Mouse (Mus musculus) fat pad, adult 2 months (tissue): ENCODE data around the gene Tcf3.

Experiments
- DNase-seq: peaks from one replicate; pipeline ENCODE4 v3.0.0-alpha.2; 2011; ENCODE audit warnings: low read depth, low spot score; ENCODE audit errors: extremely low read depth

Gene Tcf3

DNA sequence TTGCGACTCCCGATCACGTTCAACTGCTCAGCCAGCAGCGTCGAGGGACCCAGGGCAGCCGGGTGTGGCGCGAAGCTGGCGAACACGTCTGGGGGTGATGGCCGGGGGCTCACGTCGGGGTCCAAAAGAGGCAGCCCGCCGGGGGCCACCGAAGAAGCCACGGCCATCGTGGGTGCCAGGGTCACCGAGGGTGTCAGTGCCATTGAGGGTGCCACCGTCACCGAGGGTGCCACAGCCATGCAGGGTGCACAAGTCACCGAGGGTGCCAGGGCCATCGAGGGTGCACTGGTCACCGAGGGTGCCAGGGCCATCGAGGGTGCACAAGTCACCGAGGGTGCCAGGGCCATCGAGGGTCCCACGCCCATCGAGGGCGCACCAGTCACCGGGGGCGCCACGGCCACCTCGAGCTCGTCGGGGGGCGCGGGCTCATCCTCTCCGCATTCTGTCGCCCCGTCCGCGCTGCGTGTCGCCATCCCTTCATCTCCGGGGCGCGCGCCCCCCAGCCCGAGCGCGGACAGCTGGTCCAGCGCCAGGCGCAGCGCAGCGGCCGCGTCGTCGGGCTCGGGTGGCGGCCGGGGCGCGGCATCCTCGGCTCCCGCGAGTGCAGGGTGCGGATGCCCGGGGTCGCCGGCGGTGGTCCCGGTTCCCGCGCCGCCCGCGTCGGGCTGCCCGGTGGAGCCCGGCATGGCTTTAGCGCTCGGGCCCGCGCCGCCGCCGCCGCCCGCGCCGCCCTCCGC is 46.5 kb downstream of the Tcf3 start:
- DNase-seq, result no peak

DNA sequence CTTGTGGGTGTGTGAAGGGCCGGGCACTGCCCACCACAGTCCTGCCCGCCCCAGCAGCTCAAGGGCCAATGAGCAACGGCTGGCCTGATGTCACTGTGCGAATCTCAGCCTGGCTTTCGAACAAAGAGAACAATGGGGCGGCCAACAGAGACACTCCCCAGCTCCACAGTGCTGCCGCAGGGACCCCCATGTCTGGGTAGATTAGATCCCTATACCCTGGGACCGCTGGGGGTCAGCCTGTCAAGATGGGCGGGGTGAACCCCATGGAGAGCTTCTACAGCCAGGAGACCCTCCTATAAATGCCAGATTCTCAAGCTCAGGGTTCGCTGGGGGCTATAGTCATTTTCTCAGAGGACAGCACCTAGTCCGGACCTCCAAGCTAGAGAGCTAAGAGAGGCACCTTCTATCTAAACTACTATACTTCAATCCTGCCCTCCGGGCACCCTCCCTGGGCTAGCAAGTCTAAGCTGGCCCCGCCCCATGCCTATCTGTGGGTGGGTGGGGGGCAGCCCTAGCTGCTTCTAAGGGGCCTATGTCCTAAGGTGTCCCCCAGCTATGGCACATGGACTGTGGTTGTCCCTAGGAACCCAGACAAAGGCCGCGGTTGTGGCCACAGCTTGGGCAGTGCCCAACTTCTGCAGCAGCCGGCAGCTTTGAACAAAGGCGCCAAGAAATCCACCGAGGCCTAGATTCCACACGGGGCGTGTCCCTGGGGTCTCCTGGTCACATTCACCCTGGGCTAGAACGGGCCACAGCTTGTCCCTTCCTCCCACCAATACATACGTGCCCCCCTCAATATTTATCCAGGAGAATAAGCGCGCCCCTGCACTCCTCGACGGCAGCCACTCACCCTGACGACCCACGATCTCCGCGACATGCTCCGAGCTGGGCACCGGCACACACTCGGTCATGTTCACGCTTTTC is 47.4 kb downstream of the Tcf3 start:
- DNase-seq, result no peak

DNA sequence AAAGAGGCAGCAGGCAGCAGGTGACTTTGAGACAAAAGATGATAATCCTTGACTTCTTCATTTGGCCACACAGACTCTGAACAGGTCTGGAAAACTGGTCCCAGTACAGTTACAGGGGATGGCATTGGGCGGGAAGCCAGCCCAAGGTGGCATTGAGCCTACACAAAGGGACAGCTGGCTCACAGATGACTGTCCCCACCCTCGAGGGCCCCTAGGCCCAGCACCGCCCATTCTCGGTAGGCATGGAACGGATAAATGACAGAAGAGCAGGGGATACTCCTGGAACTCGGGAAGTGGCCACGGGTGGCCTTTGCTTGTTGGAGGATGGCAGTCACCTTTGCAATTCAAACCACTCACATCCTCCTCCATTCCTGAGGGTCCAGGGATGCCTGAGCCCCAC is 48.1 kb downstream of the Tcf3 start:
- DNase-seq, result no peak

DNA sequence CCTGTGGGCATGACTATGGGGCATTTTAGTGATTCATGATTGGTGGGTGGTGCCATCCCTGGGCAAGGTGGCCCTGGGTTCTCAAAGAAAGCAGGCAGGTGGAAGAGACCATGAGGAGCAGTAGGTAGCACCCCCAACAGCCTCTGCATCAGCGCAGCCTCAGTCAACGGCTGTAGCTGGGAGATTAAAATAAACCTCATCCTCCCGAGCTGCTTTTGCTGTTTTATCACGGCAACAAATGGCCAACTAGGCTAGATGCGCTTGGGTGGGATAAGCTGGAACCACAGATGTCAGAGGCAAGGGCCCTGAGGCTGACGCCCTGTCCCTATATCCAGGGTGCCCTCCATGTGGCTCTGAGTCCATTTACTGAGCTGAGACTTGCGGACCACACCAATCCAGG is 48.7 kb downstream of the Tcf3 start:
- no peak for DNase-seq

DNA sequence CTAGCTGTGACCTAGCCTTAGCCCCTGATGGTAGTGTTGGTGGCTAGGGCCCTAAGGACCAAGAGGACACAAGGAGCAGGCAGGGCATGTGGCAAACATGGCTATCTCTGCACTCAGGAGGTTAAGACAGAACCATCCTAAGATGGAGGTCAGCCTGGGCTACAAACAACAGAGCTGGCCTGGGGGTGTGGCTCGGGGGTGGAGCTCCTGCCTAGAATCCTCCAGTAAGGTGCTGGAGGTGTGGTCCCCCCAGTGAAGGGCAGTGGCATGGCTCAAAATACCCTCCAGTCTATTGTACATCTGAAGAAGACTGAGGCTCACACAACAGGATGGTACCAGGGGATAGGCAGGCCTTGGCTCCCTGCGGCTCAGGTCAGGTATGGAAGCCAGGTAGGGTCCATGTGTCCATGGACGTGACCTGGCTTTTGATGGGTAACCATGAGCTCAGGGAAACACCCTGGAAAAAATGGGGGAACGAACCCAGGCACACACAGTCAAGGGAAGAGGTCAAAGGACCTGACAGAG is 49.3 kb downstream of the Tcf3 start:
- DNase-seq, result no peak

DNA sequence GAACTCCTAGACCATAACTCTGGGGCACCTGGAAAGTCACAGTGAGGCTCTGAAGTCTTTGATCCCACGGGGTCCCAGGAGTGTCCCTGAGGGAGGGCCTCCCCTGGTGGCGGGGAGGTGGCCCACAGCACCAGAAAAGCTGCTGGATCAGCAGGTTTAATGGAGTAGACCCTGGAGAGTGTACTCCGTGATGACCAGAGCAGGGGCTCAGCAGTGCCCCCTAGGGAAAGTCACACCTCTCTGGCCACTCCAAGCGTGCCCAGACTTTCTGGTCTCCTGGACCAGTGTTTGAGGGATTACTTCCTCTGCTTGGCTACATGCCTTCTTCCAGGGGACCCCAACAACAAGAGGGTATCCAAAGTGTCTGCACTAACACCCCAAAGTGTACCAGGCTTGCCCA is 50.0 kb downstream of the Tcf3 start:
- no peak for DNase-seq

DNA sequence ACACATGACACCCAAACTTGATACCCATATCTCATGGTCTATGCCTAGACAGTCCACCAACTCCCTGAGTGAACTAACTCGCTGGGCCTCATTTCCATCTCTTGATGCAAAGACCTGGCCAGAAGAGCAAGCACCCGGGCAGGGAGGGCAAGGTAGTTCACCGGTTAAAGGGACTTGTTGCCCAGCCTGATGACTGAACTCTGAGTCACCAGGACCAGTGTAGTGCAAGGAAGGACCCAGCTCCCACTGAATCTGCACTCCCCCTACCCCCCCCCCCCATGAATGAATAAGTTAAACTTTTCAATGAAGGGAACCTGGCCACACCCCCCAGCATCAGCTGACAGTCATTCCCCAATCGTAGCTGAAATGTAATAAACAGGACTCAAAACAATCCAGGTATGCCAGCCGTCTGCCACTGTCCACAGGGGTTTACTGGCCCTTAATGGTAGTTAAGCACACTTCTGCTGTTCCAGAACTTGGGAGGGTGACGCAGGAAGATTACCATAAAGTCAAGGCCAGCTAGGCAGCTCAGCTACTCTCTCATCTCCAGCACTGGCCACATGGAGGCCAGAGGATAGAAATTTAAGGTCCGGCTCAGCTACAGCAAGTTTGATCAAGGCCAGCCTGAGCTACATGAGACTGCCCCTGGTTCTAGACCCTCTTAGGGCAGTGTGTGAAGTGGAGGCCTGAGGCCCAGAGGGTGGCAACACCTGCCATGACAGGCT is 50.6 kb downstream of the Tcf3 start:
- DNase-seq, result no peak

DNA sequence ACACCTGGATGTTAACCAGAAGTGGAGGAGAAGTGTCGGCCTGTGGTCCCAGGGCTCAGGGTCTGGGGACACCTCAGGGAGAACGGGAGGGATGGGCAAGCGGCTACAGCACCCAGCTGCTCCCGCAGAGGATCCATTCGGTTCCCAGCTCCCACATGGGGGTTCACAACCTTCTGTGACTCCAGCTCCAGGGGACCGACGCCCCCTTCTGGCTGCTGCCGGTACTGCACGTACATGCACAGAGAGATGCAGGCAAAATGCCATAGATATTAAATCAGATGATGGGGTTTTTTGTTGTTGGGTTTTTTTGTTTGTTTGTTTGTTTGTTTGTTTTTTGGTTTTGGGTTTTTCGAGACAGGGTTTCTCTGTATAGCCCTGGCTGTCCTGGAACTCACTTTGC is 55.7 kb downstream of the Tcf3 start:
- DNase-seq, result no peak

DNA sequence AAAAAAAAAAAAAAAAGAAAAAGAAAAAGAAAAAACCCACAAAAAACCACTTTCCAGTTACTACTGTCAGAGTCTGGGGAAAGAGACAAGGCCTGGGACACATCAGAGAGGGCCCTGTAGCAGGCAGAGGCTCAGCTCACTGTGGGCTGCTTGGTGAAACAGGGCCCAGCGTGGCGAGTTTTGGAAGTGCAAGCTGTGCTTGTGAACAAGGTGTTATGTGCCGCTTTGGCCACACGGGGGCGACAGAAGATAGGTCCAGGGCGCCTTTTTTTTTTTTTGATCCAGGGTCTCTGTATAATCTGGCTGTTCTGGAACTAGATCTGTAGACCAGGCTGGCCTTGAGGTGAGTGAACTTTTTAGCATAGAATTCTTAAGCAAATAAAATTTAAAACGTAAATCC is 57.3 kb downstream of the Tcf3 start:
- DNase-seq, result no peak

DNA sequence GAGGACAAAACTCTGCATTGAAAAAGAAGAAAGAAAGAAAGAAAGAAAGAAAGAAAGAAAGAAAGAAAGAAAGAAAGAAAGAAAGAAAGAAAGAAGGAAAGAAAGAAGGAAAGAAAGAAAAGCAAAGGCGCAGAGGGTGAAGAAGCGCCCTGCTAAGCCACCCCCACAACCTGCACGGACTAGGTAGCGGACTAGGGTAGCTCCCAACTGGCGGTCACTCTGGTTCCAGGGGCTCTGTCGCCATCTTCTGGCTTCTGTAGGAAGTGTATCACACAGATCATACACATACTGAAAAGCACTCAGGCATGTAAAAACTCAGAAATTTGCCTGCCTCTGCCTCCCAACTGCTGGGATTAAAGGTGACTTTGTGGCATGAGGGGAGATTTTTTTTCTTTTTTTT is 59.4 kb downstream of the Tcf3 start:
- DNase-seq, result no peak

DNA sequence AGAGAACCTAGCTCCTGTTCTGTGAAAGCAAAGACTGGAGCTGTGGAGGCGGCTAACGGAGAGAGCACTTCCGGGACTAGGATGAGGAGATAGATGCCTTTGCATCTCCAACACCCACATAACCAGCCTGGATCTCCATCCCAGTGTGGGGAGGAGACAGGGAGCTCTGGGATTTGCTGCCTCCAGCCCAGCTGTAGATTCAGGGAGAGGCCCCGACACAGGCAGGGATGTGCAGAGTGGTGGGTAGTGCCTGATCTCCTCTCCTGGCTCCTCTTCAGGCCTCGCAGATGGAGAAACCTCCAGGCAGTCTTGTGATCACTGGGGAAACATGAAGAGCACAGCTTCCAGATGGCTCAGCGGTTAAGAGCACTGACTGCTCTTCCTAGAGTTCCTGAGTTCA is 60.7 kb downstream of the Tcf3 start:
- DNase-seq, result no peak

DNA sequence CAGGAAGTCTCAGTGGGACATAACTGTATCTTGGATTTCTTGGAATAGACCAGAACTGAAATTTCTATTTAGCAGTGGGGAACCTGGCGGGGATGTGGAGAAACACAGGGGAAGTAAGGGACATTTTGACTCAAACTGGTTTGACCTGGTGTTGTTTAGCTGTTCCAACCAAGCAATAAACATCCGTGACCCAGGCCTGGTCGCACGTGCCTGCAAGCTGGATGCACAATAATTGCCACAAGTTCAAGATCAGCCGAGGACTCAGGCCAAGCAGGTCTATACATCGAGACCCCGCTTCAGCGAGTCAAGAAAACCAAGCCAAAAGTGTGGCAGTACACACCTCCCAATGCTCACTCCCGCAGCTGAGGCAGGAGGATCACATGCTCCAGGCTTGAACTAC is 61.5 kb downstream of the Tcf3 start:
- DNase-seq, result no peak

DNA sequence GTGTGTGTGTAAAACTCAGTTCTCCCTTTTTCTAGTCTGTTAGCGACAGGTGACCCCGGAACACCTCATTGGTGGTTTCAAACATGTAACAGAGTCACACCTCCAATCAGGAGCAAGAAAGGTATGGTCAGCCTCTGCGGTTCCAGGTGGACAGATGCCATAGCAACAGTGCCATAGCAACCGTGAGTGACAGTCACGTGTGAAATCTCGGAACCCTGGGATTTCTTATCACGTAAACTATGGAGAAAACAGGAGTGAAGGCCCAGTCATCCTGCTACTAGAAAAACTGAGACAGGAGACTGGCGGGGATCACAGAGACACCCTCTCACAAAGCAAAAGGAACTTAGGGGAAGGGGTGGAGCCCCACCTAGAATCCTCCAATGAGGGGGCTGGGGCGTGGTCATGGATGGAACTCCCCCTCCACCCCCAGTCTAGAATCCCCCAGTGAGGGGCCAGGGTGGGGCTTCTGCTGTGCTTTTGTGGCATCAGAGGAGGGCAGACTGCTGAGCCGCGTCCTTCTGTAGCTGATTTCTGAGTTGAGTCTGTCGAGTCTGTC is 62.0 kb downstream of the Tcf3 start:
- no peak for DNase-seq

DNA sequence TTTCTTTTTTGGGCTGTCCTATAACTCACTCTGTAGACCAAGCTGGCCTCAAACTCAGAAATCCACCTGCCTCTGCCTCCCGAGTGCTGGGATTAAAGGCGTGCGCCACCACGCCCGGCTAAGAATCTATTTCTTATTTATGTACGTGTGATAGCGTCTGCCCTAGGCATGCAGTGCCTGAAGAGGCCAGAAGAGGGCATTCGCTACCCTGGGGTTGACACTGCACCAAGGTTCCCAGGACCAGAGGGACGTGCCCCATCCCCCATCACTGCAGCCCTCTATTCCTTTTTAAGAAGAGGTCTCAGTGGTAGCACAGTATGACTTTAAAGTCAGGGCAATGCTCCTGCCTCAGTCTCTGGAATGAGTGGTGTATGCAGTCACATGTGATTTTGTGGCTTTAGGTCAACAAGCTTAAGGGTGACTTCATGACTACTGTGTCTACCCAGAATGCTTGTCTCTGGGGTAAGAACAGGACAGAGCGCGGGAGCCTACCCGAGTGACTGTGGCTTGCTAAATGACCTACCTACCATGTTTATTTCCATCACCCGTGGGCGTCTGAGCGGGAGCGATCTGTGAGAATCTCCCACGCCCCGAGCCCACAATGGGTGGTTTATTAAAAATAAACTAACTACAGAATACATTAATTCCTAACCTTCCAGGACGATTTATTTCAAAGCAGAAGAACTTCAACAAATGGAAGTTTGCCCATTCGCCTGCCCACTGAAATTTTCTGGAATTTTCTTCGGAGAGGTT is 63.3 kb downstream of the Tcf3 start:
- DNase-seq, result no peak

DNA sequence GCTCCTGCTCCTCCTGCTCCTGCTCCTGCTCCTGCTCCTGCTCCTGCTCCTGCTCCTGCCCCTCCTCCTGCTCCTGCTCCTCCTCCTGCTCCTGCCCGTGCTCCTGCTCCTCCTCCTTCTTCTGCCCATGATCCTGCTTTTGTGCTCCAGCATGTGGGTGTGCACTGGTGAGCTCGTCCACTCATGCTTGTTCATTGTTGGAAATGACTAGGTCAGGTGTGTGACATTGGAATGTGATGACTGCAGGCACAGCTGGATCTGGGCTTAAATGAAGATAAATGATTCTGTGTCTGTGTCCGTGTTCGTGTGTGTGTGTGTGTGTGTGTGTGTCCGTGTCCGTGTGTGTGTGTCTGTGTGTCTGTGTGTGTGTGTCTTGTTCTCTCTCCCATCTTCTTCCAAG is 65.1 kb downstream of the Tcf3 start:
- no peak for DNase-seq

DNA sequence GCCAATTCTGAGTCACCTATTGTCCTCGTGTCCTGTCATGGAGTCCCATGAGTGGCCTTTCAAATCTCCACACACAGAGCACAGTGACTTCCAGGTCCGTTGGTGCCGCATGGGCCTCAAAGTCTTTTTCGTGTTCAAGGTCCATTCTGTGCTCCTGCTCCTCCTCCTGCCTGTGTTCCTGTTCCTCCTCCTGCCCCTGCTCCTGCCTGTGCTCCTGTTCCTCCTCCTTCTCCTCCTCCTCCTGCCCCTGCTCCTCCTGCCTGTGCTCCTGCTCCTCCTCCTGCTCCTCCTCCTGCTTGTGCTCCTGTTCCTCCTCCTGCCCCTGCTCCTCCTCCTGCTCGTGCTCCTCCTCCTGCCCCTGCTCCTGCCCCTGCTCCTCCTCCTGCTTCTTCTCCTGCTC is 65.5 kb downstream of the Tcf3 start:
- DNase-seq, result no peak

DNA sequence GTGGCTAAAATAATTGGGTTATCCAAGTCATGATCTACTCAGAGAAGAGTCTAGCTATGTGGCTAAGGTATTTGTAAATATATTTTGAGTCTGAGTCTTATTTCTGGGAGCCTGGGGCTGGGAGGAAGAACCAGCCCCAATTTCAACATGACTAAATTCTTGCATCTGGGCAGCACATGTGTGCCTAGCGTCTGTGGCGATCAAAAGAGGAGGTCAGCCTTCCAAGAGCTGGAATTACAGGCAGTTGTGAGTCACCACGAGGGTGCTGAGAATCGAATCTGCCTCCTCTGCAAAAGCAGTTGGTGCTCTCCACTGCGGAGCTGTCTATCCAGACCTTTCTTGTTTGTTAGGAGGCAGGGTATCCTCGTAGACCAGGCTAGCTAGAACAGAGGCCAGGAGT is 67.7 kb downstream of the Tcf3 start:
- no peak for DNase-seq

DNA sequence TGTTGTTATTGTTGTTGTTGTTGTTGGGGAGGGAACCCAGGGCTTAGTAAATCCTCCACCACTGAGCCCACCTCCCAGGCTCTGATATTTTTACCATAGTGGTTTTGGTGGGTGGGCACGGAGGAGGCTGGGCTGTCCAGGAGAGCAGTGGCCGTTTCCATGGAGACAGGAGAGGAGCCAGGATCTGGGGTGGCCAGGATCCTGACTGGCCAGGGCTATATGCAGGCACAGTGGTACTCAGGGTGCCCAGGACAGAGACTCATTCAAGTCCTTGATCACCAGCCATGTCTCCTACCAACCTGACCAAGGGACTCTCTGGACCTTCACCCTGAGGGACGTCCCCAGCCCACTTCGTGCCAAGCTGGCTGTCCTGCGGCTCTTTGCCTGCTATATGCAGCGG is 69.7 kb downstream of the Tcf3 start:
- no peak for DNase-seq
